In the genomic region with DNA sequence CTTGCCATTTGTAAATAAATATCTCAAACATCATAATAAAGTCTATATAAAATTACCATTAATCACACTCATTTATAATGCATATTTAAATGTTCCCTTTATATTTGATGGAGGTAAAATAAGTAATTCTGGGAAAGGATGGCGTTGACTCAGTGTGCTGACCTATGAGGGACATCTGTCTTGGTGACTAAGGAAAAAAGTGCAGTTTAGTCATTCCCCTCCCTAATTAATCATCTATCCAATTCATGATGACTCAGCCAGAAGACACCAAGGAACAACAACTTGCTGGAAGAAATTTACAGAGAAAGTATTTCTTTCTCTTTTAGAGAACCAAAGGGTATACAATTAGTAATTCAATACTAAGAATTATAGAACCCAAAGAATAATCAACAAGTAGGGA, we compare ENCODE assay signal across 26 mouse cellular contexts.
"Had no signal": no experiment of that assay in that cellular context is flagged by ENCODE, and none has a peak within 500 bp of the region (broad histone marks: within the 10 kb centered on the region; RNA-seq: fewer than 3 reads in every experiment).

No protein-coding gene starts in this region.

- H3K27ac ChIP-seq: heart, adult 2 months; heart, embryonic 13.5 days; heart, embryonic 15.5 days; hindbrain, embryonic 13.5 days; hindbrain, embryonic 15.5 days; hindbrain, postnatal 0 days; limb, embryonic 12.5 days; liver, embryonic 13.5 days; liver, embryonic 15.5 days had no signal

- H3K9ac ChIP-seq: heart, embryonic 13.5 days; heart, embryonic 15.5 days; hindbrain, embryonic 13.5 days; hindbrain, embryonic 15.5 days; limb, embryonic 12.5 days; liver, embryonic 13.5 days; liver, embryonic 15.5 days; liver, postnatal 0 days had no signal

- H3K27me3 ChIP-seq: heart, embryonic 13.5 days; heart, embryonic 15.5 days; hindbrain, embryonic 13.5 days; hindbrain, embryonic 15.5 days; limb, embryonic 12.5 days; liver, embryonic 13.5 days; liver, embryonic 15.5 days had no signal

- H3K9me3 ChIP-seq: heart, embryonic 13.5 days; heart, embryonic 15.5 days; hindbrain, embryonic 13.5 days; hindbrain, embryonic 15.5 days; limb, embryonic 12.5 days; liver, embryonic 13.5 days; liver, embryonic 15.5 days had no signal

- H3K4me3 ChIP-seq: heart, adult 2 months; heart, embryonic 13.5 days; heart, embryonic 15.5 days; hindbrain, embryonic 13.5 days; hindbrain, embryonic 15.5 days; limb, embryonic 12.5 days; liver, embryonic 13.5 days; liver, embryonic 15.5 days had no signal

- H3K4me2 ChIP-seq: heart, embryonic 11.5 days; heart, embryonic 13.5 days; heart, embryonic 15.5 days; hindbrain, embryonic 13.5 days; hindbrain, embryonic 15.5 days; limb, embryonic 12.5 days; liver, embryonic 11.5 days; liver, embryonic 13.5 days; liver, embryonic 15.5 days had no signal

- H3K36me3 ChIP-seq: heart, embryonic 13.5 days; heart, embryonic 15.5 days; hindbrain, embryonic 13.5 days; hindbrain, embryonic 15.5 days; limb, embryonic 12.5 days; liver, embryonic 13.5 days; liver, embryonic 15.5 days had no signal

- DNase-seq: gastrocnemius, postnatal 14 days; gastrocnemius, postnatal 36 days; heart, adult 11 months; heart, adult 2 months; heart, postnatal 14 days; heart, postnatal 36 days; kidney, adult 11 months; kidney, adult 8-10 months; kidney, postnatal 10 days; kidney, postnatal 25 days; layer of hippocampus, adult 9-11 months; layer of hippocampus, postnatal 36 days; left cerebral cortex, postnatal 4 days; liver; liver, embryonic 13.5 days; liver, postnatal 0 days had no signal

- H3K4me1 ChIP-seq: heart, embryonic 13.5 days; heart, embryonic 15.5 days; hindbrain, embryonic 13.5 days; hindbrain, embryonic 15.5 days; limb, embryonic 12.5 days; liver, embryonic 13.5 days; liver, embryonic 15.5 days had no signal

- ATAC-seq: hindbrain, postnatal 0 days; intestine, embryonic 16.5 days; liver, postnatal 0 days had no signal
